10 mouse cellular contexts compared by ENCODE assay signal in the genomic region with DNA sequence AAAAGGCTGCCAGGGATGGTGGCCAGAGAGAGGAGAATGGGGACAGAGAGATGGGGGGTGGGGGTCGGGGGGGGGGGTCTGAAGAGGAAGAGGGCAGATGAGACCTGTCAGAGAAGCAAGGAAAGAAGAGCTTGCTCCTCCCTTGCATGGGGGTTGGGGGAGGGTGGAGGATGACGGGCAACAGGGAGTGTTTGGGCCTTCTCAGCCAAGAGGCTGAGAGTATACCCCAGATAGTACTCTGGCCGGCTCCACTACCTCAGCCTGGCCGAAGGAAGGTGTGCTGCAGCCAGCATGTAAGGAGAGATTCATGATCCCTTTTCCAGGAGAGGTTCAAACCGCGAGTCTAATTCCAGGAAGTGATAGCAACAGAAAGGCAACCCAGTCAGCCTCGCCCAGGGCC. TPM values are rescaled to one million over a fixed set of nuclear protein-coding genes. Genes with fewer than 3 reads are reported as not detected.
DNase-seq lines count a peak whose midpoint lies in the region; ATAC-seq and TF ChIP-seq lines count a peak whose summit lies in the region.
"Had no signal": no experiment of that assay in that cellular context is flagged by ENCODE, and none has a peak within 500 bp of the region (broad histone marks: within the 10 kb centered on the region; RNA-seq: fewer than 3 reads in every experiment).

No protein-coding gene starts in this region.

- H3K4me1 ChIP-seq in heart, embryonic 15.5 days (replicated peaks), result peaks cover 20% of the 10 kb centered on the region
- peaks cover 28% of the 10 kb centered on the region for H3K4me1 ChIP-seq in embryonic facial prominence, embryonic 15.5 days
- 0 out of 2 replicates have a peak, but pooled peaks cover 3% of the 10 kb centered on the region for H3K4me1 ChIP-seq in hindbrain, embryonic 11.5 days (replicated peaks; ENCODE audit: control insufficient read depth, insufficient read depth, low read length)
- H3K4me1 ChIP-seq in midbrain, postnatal 0 days (ENCODE audit: insufficient read depth, low read length), result peaks cover 9% of the 10 kb centered on the region; the same call in 1 of the 2 replicates

- H3K27ac ChIP-seq in heart, embryonic 15.5 days, result no peak overlapping the region
- H3K27ac ChIP-seq in embryonic facial prominence, embryonic 15.5 days (replicated peaks), result peak overlapping the region; percentile 85
- H3K27ac ChIP-seq in hindbrain, embryonic 11.5 days (ENCODE audit: low read depth, low read length), result no peak overlapping the region
- no peak overlapping the region for H3K27ac ChIP-seq in midbrain, postnatal 0 days (ENCODE audit: low read depth, low read length)

- no peaks in the 10 kb centered on the region for H3K9me3 ChIP-seq in heart, embryonic 15.5 days (replicated peaks)
- no peaks in the 10 kb centered on the region for H3K9me3 ChIP-seq in embryonic facial prominence, embryonic 15.5 days (replicated peaks)
- H3K9me3 ChIP-seq in hindbrain, embryonic 11.5 days (ENCODE audit: control insufficient read depth, low read length), result no peaks in the 10 kb centered on the region
- no peaks in the 10 kb centered on the region for H3K9me3 ChIP-seq in midbrain, postnatal 0 days (ENCODE audit: low read length)

- no peaks in the 10 kb centered on the region for H3K27me3 ChIP-seq in heart, embryonic 15.5 days
- H3K27me3 ChIP-seq in embryonic facial prominence, embryonic 15.5 days, result no peaks in the 10 kb centered on the region
- no peaks in the 10 kb centered on the region for H3K27me3 ChIP-seq in hindbrain, embryonic 11.5 days (ENCODE audit: control insufficient read depth, insufficient read depth, low read length)
- H3K27me3 ChIP-seq in midbrain, postnatal 0 days (ENCODE audit: insufficient read depth, low read length), result no peaks in the 10 kb centered on the region

- 41% methylated on average over 7 of the region's 7 CpGs for WGBS in heart, embryonic 15.5 days
- 34% methylated on average over 7 of the region's 7 CpGs for WGBS in embryonic facial prominence, embryonic 15.5 days
- WGBS in hindbrain, embryonic 11.5 days, result 34% methylated on average over 7 of the region's 7 CpGs
- WGBS in midbrain, postnatal 0 days, result 39% methylated on average over 7 of the region's 7 CpGs

- no peak overlapping the region for H3K4me2 ChIP-seq in heart, embryonic 15.5 days
- H3K4me2 ChIP-seq in embryonic facial prominence, embryonic 15.5 days (replicated peaks), result no peak overlapping the region
- no peak overlapping the region for H3K4me2 ChIP-seq in hindbrain, embryonic 11.5 days (replicated peaks; ENCODE audit: low read depth, low read length)
- H3K4me2 ChIP-seq in midbrain, postnatal 0 days (ENCODE audit: low read depth, low read length, poor library complexity, severe bottlenecking), result no peak overlapping the region

- H3K36me3 ChIP-seq in heart, embryonic 15.5 days, result no peaks in the 10 kb centered on the region
- H3K36me3 ChIP-seq in embryonic facial prominence, embryonic 15.5 days, result no peaks in the 10 kb centered on the region
- H3K36me3 ChIP-seq in hindbrain, embryonic 11.5 days (ENCODE audit: control insufficient read depth, insufficient read depth, low read length), result no peaks in the 10 kb centered on the region
- H3K36me3 ChIP-seq in midbrain, postnatal 0 days (ENCODE audit: insufficient read depth, low read length), result no peaks in the 10 kb centered on the region

- no peak for TF ChIP-seq CTCF in midbrain, postnatal 0 days (IDR thresholded peaks at IDR 0.05)

- H3K9ac ChIP-seq in heart, embryonic 15.5 days, result no peak overlapping the region
- no peak overlapping the region for H3K9ac ChIP-seq in embryonic facial prominence, embryonic 15.5 days
- no peak overlapping the region for H3K9ac ChIP-seq in hindbrain, embryonic 11.5 days (ENCODE audit: low read depth, low read length)
- H3K9ac ChIP-seq in midbrain, postnatal 0 days (replicated peaks; ENCODE audit: low read length, poor library complexity, severe bottlenecking), result no peak overlapping the region

- ATAC-seq in heart, embryonic 15.5 days (replicated peaks; ENCODE audit: insufficient number of reproducible peaks, insufficient read depth, low FRiP score, low read depth), result 0 out of 2 replicates have a peak, but pooled peaks have one; percentile 35
- no peak for ATAC-seq in embryonic facial prominence, embryonic 15.5 days (ENCODE audit: insufficient number of reproducible peaks, low FRiP score, low TSS enrichment, low read depth)
- ATAC-seq in hindbrain, embryonic 11.5 days (ENCODE audit: low FRiP score), result peak; percentile 30; the same call in 1 of the 2 replicates
- ATAC-seq in midbrain, postnatal 0 days (ENCODE audit: low FRiP score), result peak; percentile 10; the same call in 1 of the 2 replicates
- no peak for ATAC-seq in granulocyte monocyte progenitor cell, adult 5-6 weeks (replicated peaks; ENCODE audit: poor library complexity, severe bottlenecking)

- no peak for DNase-seq in heart, postnatal 36 days
- DNase-seq in hindbrain, embryonic 11.5 days (ENCODE audit: low spot score), result no peak
- no peak for DNase-seq in midbrain, postnatal 0 days (ENCODE audit: low spot score)
- no peak for DNase-seq in cerebellum, adult 11 months
- no peak for DNase-seq in spleen, adult 18-20 months
- DNase-seq: B cell, adult 2 months; lung, postnatal 14 days had no signal

- no peak overlapping the region for H3K4me3 ChIP-seq in heart, embryonic 15.5 days
- no peak overlapping the region for H3K4me3 ChIP-seq in embryonic facial prominence, embryonic 15.5 days (replicated peaks)
- H3K4me3 ChIP-seq in hindbrain, embryonic 11.5 days (ENCODE audit: low read depth, low read length), result no peak overlapping the region
- H3K4me3 ChIP-seq in midbrain, postnatal 0 days (ENCODE audit: low read depth, low read length), result no peak overlapping the region

- intact Hi-C loops in heart, postnatal 36 days (cut with DNase I), result no loop called here

RNA-seq across cellular contexts. Expression of a gene that starts 47.6 kb away (rescaled TPM):
- 7.8 and 8.0 TPM in 2 replicates for polyA plus RNA-seq in heart, embryonic 15.5 days (2015; fragmentation: Nextera tagmentation; extraction: Ambion mirVana)
- total RNA-seq in heart, postnatal 36 days (2021), result 10 to 100 TPM; 27.3 to 29.0 TPM
- 14.1 and 15.3 TPM in 2 replicates for polyA plus RNA-seq in embryonic facial prominence, embryonic 15.5 days (2015; fragmentation: Nextera tagmentation; extraction: Ambion mirVana)
- 7.2 and 7.7 TPM in 2 replicates for polyA plus RNA-seq in hindbrain, embryonic 11.5 days (2014; fragmentation: Nextera tagmentation; extraction: Ambion mirVana)
- total RNA-seq in midbrain, postnatal 0 days (2014; rRNA removed), result 37.2 and 43.5 TPM in 2 replicates
- polyA plus RNA-seq in midbrain, postnatal 0 days (2015; fragmentation: Nextera tagmentation; extraction: Ambion mirVana), result 9.9 and 11.2 TPM in 2 replicates
- 14.5 and 15.6 TPM in 2 replicates for total RNA-seq in granulocyte monocyte progenitor cell, adult 5-6 weeks (2014; fragmentation: Nextera tagmentation)
- total RNA-seq in granulocyte monocyte progenitor cell, adult 5-6 weeks (2017), result 10.1 and 16.9 TPM in 2 replicates

Comparison
In these comparisons a context has a peak if more than half of its experiments do, and no peak if none do; other contexts are left out.
1. ATAC-seq: peak in heart, embryonic 15.5 days (single experiment), hindbrain, embryonic 11.5 days (single experiment) and midbrain, postnatal 0 days (single experiment); none in embryonic facial prominence, embryonic 15.5 days (single experiment) and granulocyte monocyte progenitor cell, adult 5-6 weeks (single experiment).